Mouse (Mus musculus) liver, embryonic 15.5 days (tissue): ENCODE data around the gene Cadm2. TPM values are rescaled to one million over a fixed set of nuclear protein-coding genes. Genes with fewer than 3 reads are reported as not detected.

Source experiments
- ATAC-seq: fragments of 200-750 bp; cut with Nextera tagmentation; 2 replicates; pipeline ENCODE4 v1.8.0; 2017; ENCODE audit warnings: moderate number of reproducible peaks, mild to moderate bottlenecking, moderate library complexity; ENCODE audit not compliant: insufficient read depth
- H3K27ac ChIP-seq: fragments of 300-500 bp; sonication (generic); replicated peaks from 2 replicates; pipeline ENCODE4 v1.5.1; 2015; ENCODE audit warnings: mild to moderate bottlenecking, inconsistent platforms
- H3K27me3 ChIP-seq: fragments of 300-500 bp; sonication (generic); 2 replicates; pipeline ENCODE4 v1.6.1; 2015; ENCODE audit warnings: mild to moderate bottlenecking, inconsistent platforms
- H3K36me3 ChIP-seq: fragments of 300-500 bp; sonication (generic); replicated peaks from 2 replicates; pipeline ENCODE4 v1.6.1; 2015; ENCODE audit warnings: moderate library complexity, mild to moderate bottlenecking, inconsistent platforms
- H3K4me1 ChIP-seq: fragments of 300-500 bp; sonication (generic); replicated peaks from 2 replicates; pipeline ENCODE4 v1.6.1; 2015; ENCODE audit warnings: inconsistent platforms
- H3K4me2 ChIP-seq: fragments of 300-500 bp; sonication (generic); 2 replicates; pipeline ENCODE4 v1.6.1; 2015; ENCODE audit warnings: moderate library complexity, mild to moderate bottlenecking, inconsistent platforms
- H3K4me3 ChIP-seq: fragments of 300-500 bp; sonication (generic); replicated peaks from 2 replicates; pipeline ENCODE4 v1.5.1; 2015; ENCODE audit warnings: mild to moderate bottlenecking, inconsistent platforms
- H3K9ac ChIP-seq: fragments of 300-500 bp; sonication (generic); 2 replicates; pipeline ENCODE4 v1.6.1; 2015; ENCODE audit warnings: moderate library complexity, mild to moderate bottlenecking, inconsistent platforms
- H3K9me3 ChIP-seq: fragments of 300-500 bp; sonication (generic); replicated peaks from 2 replicates; pipeline ENCODE4 v1.6.1; 2016; ENCODE audit warnings: inconsistent platforms
- WGBS: fragments of 180-500 bp; shearing (Covaris S2); methylation state at CpG from one replicate; pipeline ENCODE4 v1.1.7; 2015; ENCODE audit warnings: mixed read lengths; ENCODE audit not compliant: insufficient replicate concordance; 5-methylcytosine and 5-hydroxymethylcytosine counted together
- polyA plus RNA-seq: library from polyadenylated mRNA; unstranded; fragments of >200 nt; fragmentation: Nextera tagmentation; extraction: Ambion mirVana; gene quantifications from 2 replicates; pipeline ENCODE4 v1.2.1, GENCODE M21; 2015

Gene Cadm2
- polyA plus RNA-seq, 1 experiment from 2014 or later = not detected

- Histone ChIP-seq H3K9ac (no peak overlapping the region), H3K27ac (no peak overlapping the region), H3K4me2 (no peak overlapping the region), H3K9me3 (no peaks in the 10 kb centered on the region), H3K27me3 (no peaks in the 10 kb centered on the region), H3K4me1 (no peaks in the 10 kb centered on the region), H3K4me3 (no peak overlapping the region), H3K36me3 (no peaks in the 10 kb centered on the region)
- 72% methylated on average over 9 of the region's 9 CpGs for WGBS
- no peak for ATAC-seq
These were observed 111.6 kb downstream of the Cadm2 start for GRCm38 (mm10) chr16:67509079-67509478.

- Histone ChIP-seq H3K4me1 (no peaks in the 10 kb centered on the region), H3K27me3 (no peaks in the 10 kb centered on the region), H3K36me3 (no peaks in the 10 kb centered on the region), H3K4me2 (no peak overlapping the region), H3K9ac (no peak overlapping the region), H3K9me3 (no peaks in the 10 kb centered on the region), H3K4me3 (no peak overlapping the region), H3K27ac (no peak overlapping the region)
- no peak for ATAC-seq
- WGBS = 76% methylated on average over 7 of the region's 7 CpGs
These were observed 138.2 kb downstream of the Cadm2 start for GRCm38 (mm10) chr16:67482542-67482941.

DNA sequence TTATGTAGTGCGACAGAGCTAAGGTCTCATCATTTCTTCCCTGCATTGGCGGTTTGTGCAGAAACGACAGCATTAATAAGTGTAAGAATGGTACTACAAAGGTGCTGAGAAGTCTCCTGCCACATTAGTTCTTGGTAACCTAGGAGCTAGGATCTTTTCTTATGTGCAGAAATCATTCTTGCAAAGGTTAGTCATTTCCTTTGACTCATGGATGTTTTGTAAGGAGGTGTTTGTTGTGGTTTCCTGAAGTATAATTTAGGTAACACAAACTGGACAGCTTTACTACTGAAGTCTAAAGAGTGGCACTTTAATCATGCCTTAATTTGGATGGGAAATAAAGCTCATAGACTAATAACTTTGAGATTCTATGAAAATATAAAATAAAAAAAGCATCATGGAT is 153.7 kb downstream of the Cadm2 start:
- WGBS = 65% methylated on average over 3 of the region's 3 CpGs
- Histone ChIP-seq H3K9me3 (no peaks in the 10 kb centered on the region), H3K27me3 (no peaks in the 10 kb centered on the region), H3K4me1 (no peaks in the 10 kb centered on the region), H3K9ac (no peak overlapping the region), H3K36me3 (no peaks in the 10 kb centered on the region), H3K4me2 (no peak overlapping the region), H3K4me3 (no peak overlapping the region), H3K27ac (no peak overlapping the region)
- ATAC-seq = no peak

- Histone ChIP-seq H3K4me3 (no peak overlapping the region), H3K27ac (no peak overlapping the region), H3K4me2 (no peak overlapping the region), H3K9ac (no peak overlapping the region), H3K4me1 (no peaks in the 10 kb centered on the region), H3K27me3 (no peaks in the 10 kb centered on the region), H3K9me3 (no peaks in the 10 kb centered on the region), H3K36me3 (no peaks in the 10 kb centered on the region)
- WGBS = 68% methylated on average over 4 of the region's 4 CpGs
- ATAC-seq = no peak
These were observed 184.4 kb downstream of the Cadm2 start for GRCm38 (mm10) chr16:67436301-67436700.

DNA sequence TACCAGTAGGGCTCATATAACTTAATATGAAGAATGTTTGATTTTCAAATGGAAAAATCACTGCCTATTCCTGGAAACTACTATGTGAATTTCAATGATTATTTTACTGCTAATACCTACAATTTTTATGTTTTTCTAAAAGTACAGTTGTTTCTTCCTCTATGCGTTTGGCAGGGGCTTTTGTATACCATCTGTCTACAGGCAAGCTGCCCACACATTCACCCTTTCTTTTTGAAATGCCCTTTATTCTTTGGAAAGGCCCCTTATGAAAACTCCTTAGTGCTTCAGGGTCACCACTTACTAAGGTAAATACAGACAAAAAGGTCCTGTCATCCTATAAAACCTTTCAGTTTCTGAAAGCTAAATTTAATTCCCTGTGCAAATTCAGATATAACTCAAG is 195.3 kb downstream of the Cadm2 start:
- no peaks in the 10 kb centered on the region for H3K4me1 ChIP-seq
- no peak for ATAC-seq
- WGBS = 63% methylated on average over 1 of the region's 1 CpGs
- H3K9ac ChIP-seq = no peak overlapping the region
- no peak overlapping the region for H3K4me3 ChIP-seq
- no peak overlapping the region for H3K27ac ChIP-seq
- no peak overlapping the region for H3K4me2 ChIP-seq
- no peaks in the 10 kb centered on the region for H3K9me3 ChIP-seq
- no peaks in the 10 kb centered on the region for H3K36me3 ChIP-seq
- H3K27me3 ChIP-seq = no peaks in the 10 kb centered on the region

DNA sequence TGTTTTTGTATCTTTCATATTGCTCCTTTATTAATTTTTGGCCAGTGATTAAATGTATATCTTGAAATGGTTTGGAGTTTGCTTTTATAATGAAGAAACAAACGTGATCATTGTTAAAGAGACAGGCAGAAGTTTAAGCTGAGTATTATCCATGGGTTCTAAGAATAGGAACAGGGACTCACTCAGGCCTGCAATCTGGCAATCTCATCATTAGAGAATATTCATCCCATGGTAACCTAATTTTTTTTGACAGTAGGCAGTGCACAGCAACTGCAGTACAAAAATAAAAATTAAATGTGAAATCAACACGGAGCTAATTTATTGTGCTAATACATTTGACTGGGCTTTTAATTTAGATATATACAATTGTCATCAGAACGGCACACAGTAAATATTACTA is 209.8 kb downstream of the Cadm2 start:
- Histone ChIP-seq H3K27ac (no peak overlapping the region), H3K4me2 (no peak overlapping the region), H3K4me1 (no peaks in the 10 kb centered on the region), H3K4me3 (no peak overlapping the region), H3K9ac (no peak overlapping the region), H3K9me3 (no peaks in the 10 kb centered on the region), H3K27me3 (no peaks in the 10 kb centered on the region), H3K36me3 (no peaks in the 10 kb centered on the region)
- no peak for ATAC-seq
- WGBS = 50% methylated on average over 3 of the region's 3 CpGs

- no peak overlapping the region for H3K27ac ChIP-seq
- H3K36me3 ChIP-seq = no peaks in the 10 kb centered on the region
- no peak overlapping the region for H3K4me2 ChIP-seq
- no peaks in the 10 kb centered on the region for H3K9me3 ChIP-seq
- no peaks in the 10 kb centered on the region for H3K4me1 ChIP-seq
- H3K4me3 ChIP-seq = no peak overlapping the region
- no peak for ATAC-seq
- H3K27me3 ChIP-seq = no peaks in the 10 kb centered on the region
- H3K9ac ChIP-seq = no peak overlapping the region
- WGBS = 54% methylated on average over 2 of the region's 2 CpGs
These were observed 210.2 kb downstream of the Cadm2 start for GRCm38 (mm10) chr16:67410482-67410881.

GRCm38 (mm10) chr16:67367745-67368144 is 253.0 kb downstream of the Cadm2 start:
- H3K9ac ChIP-seq = no peak overlapping the region
- no peaks in the 10 kb centered on the region for H3K9me3 ChIP-seq
- H3K4me2 ChIP-seq = no peak overlapping the region
- no peak overlapping the region for H3K27ac ChIP-seq
- ATAC-seq = no peak
- H3K4me1 ChIP-seq = no peaks in the 10 kb centered on the region
- H3K27me3 ChIP-seq = no peaks in the 10 kb centered on the region
- no peaks in the 10 kb centered on the region for H3K36me3 ChIP-seq
- no peak overlapping the region for H3K4me3 ChIP-seq
- 44% methylated on average over 2 of the region's 2 CpGs for WGBS

GRCm38 (mm10) chr16:67348011-67348410 is 272.7 kb downstream of the Cadm2 start:
- ATAC-seq = no peak
- Histone ChIP-seq H3K4me2 (no peak overlapping the region), H3K36me3 (no peaks in the 10 kb centered on the region), H3K4me3 (no peak overlapping the region), H3K4me1 (no peaks in the 10 kb centered on the region), H3K27me3 (no peaks in the 10 kb centered on the region), H3K27ac (no peak overlapping the region), H3K9ac (no peak overlapping the region), H3K9me3 (0 out of 2 replicates have a peak, but pooled peaks cover 2% of the 10 kb centered on the region)
- 55% methylated on average over 5 of the region's 5 CpGs for WGBS

- no peaks in the 10 kb centered on the region for H3K27me3 ChIP-seq
- H3K4me3 ChIP-seq = no peak overlapping the region
- no peak overlapping the region for H3K27ac ChIP-seq
- no peak overlapping the region for H3K4me2 ChIP-seq
- H3K9me3 ChIP-seq = 0 out of 2 replicates have a peak, but pooled peaks cover 2% of the 10 kb centered on the region
- no peaks in the 10 kb centered on the region for H3K36me3 ChIP-seq
- ATAC-seq = no peak
- H3K9ac ChIP-seq = no peak overlapping the region
- no peaks in the 10 kb centered on the region for H3K4me1 ChIP-seq
These were observed 273.1 kb downstream of the Cadm2 start for GRCm38 (mm10) chr16:67347561-67347960.

DNA sequence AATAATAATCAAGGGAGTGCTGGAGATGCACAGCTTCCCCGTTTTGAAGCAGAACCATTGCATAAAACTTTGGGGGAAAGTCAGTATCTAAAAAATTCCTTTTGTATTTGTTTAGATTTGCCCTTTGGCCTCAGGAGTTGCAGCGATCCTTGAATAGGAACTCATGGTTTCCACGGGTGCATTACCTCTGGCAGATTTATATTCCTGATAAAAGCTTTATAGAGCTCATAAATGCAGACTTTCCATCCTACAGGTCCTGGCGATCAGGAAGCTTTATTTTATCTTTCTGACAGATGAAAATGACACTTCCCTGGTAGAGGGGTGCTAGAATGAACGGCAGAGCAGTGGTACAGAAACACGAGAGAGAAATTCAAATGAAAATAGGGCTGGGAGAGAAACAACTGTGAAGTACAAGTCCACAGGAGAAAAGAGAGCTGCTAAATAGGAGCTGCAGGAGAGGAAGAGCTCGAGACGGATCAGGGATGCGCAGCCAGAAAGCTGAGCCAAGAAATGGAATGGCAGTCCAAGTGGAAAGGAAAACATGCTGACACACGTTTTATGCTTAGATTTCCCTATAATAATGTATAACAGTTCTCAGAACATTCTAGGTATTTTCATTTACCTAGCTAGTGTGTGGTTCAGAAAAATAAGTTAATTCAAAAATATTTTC is 274.0 kb downstream of the Cadm2 start:
- Histone ChIP-seq H3K9ac (no peak overlapping the region), H3K9me3 (0 out of 2 replicates have a peak, but pooled peaks cover 2% of the 10 kb centered on the region), H3K4me3 (no peak overlapping the region), H3K36me3 (no peaks in the 10 kb centered on the region), H3K4me2 (no peak overlapping the region), H3K4me1 (no peaks in the 10 kb centered on the region), H3K27ac (no peak overlapping the region), H3K27me3 (no peaks in the 10 kb centered on the region)
- WGBS = 48% methylated on average over 10 of the region's 10 CpGs
- no peak for ATAC-seq

GRCm38 (mm10) chr16:67344194-67344593 is 276.5 kb downstream of the Cadm2 start:
- ATAC-seq = no peak
- Histone ChIP-seq H3K27me3 (no peaks in the 10 kb centered on the region), H3K9ac (no peak overlapping the region), H3K4me2 (no peak overlapping the region), H3K9me3 (0 out of 2 replicates have a peak, but pooled peaks cover 2% of the 10 kb centered on the region), H3K36me3 (no peaks in the 10 kb centered on the region), H3K4me3 (no peak overlapping the region), H3K27ac (no peak overlapping the region), H3K4me1 (no peaks in the 10 kb centered on the region)
- 56% methylated on average over 5 of the region's 5 CpGs for WGBS
